Mouse (Mus musculus) spleen, adult 2 months (tissue): ENCODE data around the gene Gm10491.

Experiments used
- CTCF ChIP-seq: fragments of 200-500 bp; IDR thresholded peaks from 2 replicates; pipeline ENCODE4 v1.5.1; 2011; ENCODE audit warnings: mild to moderate bottlenecking, inconsistent platforms; ENCODE audit not compliant: insufficient read depth, insufficient read length, insufficient replicate concordance; ENCODE audit errors: extremely low read depth
- POLR2A ChIP-seq: fragments of 200-500 bp; IDR thresholded peaks from 2 replicates; pipeline ENCODE4 v1.6.1; 2011; ENCODE audit warnings: low read depth, low read length, inconsistent platforms

GRCm38 (mm10) chrX:7947900-7948492 lies 40.4 kb upstream of the Gm10491 start:
- TF ChIP-seq POLR2A: no peak
- TF ChIP-seq CTCF: no peak
